Mouse (Mus musculus) hindlimb bud, embryonic 11.5 days (tissue): ENCODE measurements around the gene Tgm4.

Experiments used
- DNase-seq: peaks from one replicate; pipeline ENCODE4 v3.0.0-alpha.2; 2012; ENCODE audit warnings: low read depth, low spot score; ENCODE audit errors: extremely low spot score

The Tgm4 gene

DNA sequence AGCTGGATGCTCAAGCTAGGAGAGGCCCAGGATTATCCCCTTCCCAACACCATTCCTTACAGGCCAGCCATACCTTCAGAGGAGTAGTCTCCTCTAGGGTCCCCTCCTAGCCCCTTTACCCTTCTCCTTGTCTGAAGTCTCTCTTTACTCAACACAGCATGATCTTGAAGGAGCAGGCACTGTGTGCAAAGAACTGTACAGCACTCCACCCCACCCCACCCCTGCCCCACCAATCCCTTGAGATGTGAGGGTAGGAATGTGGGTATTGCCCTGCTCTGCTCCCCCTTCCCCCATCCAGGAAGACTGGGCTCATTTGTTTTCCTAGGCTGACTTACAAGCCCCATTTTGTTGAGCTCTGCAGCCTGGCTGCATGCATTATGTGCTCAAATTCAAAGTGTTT, 69.8 kb downstream of the Tgm4 start:
- DNase-seq = no peak

GRCm38 (mm10) chr9:123107186-123107585, 72.7 kb downstream of the Tgm4 start:
- DNase-seq = no peak

- DNase-seq = no peak
These were observed 74.7 kb downstream of the Tgm4 start for GRCm38 (mm10) chr9:123109188-123109587.

DNA sequence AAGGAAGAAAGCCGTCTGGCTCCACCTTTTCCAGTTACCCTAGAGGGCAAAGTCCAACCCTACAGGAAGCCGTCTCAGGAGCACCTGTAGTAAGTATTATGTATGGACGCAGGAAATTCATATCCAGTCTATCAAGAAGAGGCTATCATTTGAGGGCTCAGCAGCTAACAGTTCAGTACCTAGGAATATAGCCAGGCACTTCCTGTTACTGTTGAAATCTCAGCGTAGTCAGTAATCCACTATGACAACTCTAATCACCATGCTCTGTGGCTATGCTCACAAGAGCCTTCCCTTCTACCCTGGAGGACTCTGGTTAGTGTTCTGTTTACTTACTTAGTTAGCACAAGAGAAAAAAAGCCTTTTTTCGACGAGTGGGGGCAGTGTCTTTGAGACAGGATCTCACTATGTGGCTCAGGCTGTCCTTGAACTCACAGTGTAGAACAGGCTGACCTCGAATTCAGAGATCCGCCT, 77.3 kb downstream of the Tgm4 start:
- DNase-seq = no peak

DNA sequence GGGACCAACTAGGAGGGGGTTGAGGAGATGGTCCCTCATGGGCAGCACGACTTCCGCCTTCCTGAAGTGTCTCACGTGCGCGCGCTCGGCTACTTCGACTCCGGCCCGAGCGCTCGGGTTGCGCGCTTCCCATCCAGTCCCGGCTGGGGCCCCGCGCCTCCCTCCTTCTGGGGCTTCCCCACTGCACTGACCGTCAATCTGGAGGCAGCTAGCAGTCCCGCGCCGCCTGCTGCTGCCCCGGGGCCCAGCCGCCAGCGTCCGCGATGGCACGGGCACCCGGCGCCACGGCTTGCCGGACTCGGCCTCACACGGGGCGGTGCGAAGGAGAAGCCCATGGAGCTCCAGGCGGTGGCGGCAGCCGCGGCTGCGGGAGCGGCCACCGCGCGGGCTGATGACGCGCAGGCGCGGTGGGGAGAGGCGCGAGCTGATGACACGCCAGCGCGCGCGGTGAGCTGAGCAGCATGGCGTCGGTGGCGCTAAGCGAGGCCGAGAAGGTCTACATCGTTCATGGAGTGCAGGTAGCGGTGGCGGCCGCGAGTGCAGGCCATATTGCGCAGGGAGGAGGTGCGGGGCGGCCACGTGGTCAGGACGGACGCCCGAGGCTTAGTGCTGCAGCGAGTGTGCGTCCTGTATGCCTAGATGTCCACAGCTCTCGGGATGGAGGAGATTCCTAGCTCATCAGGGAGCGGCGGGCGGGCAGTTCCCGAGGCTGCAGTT, 78.4 kb downstream of the Tgm4 start, which contains the start of the genes Zdhhc3 and Exosc7:
TSS of gene Zdhhc3 (minus strand) at position 401 of the 717 bp plus-strand sequence.
TSS of gene Exosc7 (plus strand) at position 411 of the 717 bp plus-strand sequence.
- DNase-seq = peak; percentile 62

DNA sequence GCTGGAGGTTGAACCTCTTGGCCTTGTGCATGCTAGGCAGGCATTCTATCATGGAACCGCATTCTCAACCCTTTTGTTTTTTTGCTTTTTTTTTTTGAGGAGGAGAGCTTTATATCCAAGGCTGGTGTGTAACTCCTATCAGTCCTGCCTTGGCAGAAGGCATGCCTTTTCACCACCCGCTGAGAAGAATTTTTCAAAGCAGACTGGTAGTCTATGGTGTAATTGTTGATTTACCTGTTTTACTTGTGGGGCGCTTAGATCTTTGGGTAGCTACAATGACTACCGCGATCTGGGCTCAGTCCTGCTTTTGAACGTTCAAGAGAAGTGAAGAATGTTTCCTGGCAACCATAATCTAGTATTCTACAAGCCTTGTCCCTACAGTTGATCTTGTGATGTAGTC, 79.4 kb downstream of the Tgm4 start:
- DNase-seq = no peak

- DNase-seq = no peak
These were observed 81.0 kb downstream of the Tgm4 start for GRCm38 (mm10) chr9:123115566-123115965.
